Mouse (Mus musculus) heart, embryonic 15.5 days (tissue): ENCODE results near the gene Wasl. TPM values are rescaled to one million over a fixed set of nuclear protein-coding genes. Genes with fewer than 3 reads are reported as not detected.

Source experiments
- ATAC-seq: fragments of 200-750 bp; cut with Nextera tagmentation; replicated peaks from 2 replicates; pipeline ENCODE4 v1.8.0; 2017; ENCODE audit warnings: low read depth, moderate TSS enrichment; ENCODE audit not compliant: insufficient number of reproducible peaks, insufficient read depth, low FRiP score
- H3K27ac ChIP-seq: fragments of 300-500 bp; sonication (generic); 2 replicates; pipeline ENCODE4 v1.5.1; 2015; ENCODE audit warnings: mild to moderate bottlenecking, inconsistent platforms
- H3K27me3 ChIP-seq: fragments of 300-500 bp; sonication (generic); 2 replicates; pipeline ENCODE4 v1.6.1; 2015; ENCODE audit warnings: inconsistent platforms
- H3K36me3 ChIP-seq: fragments of 300-500 bp; sonication (generic); 2 replicates; pipeline ENCODE4 v1.6.1; 2015; ENCODE audit warnings: mild to moderate bottlenecking, inconsistent platforms
- H3K4me1 ChIP-seq: fragments of 300-500 bp; sonication (generic); replicated peaks from 2 replicates; pipeline ENCODE4 v1.6.1; 2015; ENCODE audit warnings: inconsistent platforms
- H3K4me2 ChIP-seq: fragments of 300-500 bp; sonication (generic); 2 replicates; pipeline ENCODE4 v1.6.1; 2015; ENCODE audit warnings: inconsistent platforms, mild to moderate bottlenecking, moderate library complexity
- H3K4me3 ChIP-seq: fragments of 300-500 bp; sonication (generic); 2 replicates; pipeline ENCODE4 v1.5.1; 2015; ENCODE audit warnings: mild to moderate bottlenecking, inconsistent platforms
- H3K9ac ChIP-seq: fragments of 300-500 bp; sonication (generic); 2 replicates; pipeline ENCODE4 v1.6.1; 2015; ENCODE audit warnings: mild to moderate bottlenecking, inconsistent platforms
- H3K9me3 ChIP-seq: fragments of 300-500 bp; sonication (generic); replicated peaks from 2 replicates; pipeline ENCODE4 v1.6.1; 2016; ENCODE audit warnings: inconsistent platforms
- WGBS: fragments of 180-500 bp; shearing (Covaris S2); methylation state at CpG from one replicate; pipeline ENCODE4 v1.1.7; 2015; ENCODE audit warnings: mixed read lengths; 5-methylcytosine and 5-hydroxymethylcytosine counted together
- polyA plus RNA-seq: library from polyadenylated mRNA; unstranded; fragments of >200 nt; fragmentation: Nextera tagmentation; extraction: Ambion mirVana; gene quantifications from 2 replicates; pipeline ENCODE4 v1.2.1, GENCODE M21; 2015

Gene Wasl
- polyA plus RNA-seq, 1 experiment from 2014 or later: 53.3 TPM

DNA sequence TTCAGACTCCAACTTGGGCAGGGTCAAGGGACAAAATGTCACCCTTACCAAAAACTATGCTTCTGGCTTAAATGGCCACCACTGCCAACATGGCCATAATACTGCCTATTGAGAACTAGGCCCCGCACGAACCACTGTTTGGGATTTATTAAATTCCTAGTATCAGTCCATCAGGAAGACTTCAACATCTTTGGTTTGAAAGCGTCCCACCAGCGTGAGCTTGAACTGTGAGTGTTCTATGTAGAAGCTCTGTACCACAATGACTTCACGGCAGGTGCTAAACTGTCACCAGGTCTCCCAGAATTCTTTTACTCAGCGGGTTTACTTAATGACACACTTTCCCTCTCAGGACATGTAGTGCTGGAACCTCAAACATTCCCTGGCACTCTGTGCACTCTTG lies 51.5 kb downstream of the Wasl start:
- Histone ChIP-seq H3K4me1 (peaks cover 14% of the 10 kb centered on the region), H3K27me3 (no peaks in the 10 kb centered on the region), H3K9ac (no peak overlapping the region), H3K9me3 (no peaks in the 10 kb centered on the region), H3K36me3 (peaks cover 31% of the 10 kb centered on the region), H3K4me3 (no peak overlapping the region), H3K27ac (no peak overlapping the region), H3K4me2 (no peak overlapping the region)
- no peak for ATAC-seq
- 90% methylated on average over 6 of the region's 6 CpGs for WGBS

DNA sequence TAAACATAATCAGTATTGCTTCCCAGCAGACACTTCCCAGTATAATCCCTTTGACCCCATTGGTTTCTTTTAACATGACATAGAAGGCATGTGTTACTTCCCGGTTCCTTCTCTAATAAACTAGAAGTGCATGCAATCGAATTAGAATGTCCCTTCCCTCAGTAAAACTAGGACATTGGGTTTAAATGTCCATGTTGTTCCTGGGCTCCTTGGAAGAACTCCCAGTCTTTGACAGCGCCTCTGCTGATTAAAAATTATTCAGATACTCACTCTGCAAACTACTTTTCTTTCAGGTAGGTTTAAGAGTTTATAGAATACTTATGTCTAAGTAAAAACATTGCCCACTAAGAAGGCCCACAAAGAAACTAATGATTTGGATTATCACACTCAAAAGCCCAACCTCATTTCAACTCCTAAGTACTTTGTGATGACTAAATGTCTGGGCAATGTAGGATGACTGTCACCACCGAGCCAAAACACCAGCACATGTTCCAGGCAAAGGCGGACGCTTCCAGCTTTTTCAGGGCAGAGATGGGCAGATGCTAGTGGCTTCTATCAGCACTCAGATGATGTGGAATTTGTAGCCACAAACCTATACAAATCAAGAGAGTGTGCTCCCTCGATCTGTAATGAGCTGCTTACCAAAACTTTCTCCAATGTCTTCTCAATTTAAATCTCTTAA lies 52.6 kb downstream of the Wasl start:
- 50% methylated on average over 7 of the region's 7 CpGs for WGBS
- Histone ChIP-seq H3K36me3 (peaks cover 21% of the 10 kb centered on the region), H3K4me2 (no peak overlapping the region), H3K27ac (peak overlapping the region; percentile 55), H3K9me3 (no peaks in the 10 kb centered on the region), H3K27me3 (no peaks in the 10 kb centered on the region), H3K9ac (no peak overlapping the region), H3K4me1 (peaks cover 21% of the 10 kb centered on the region), H3K4me3 (no peak overlapping the region)
- ATAC-seq: no peak

DNA sequence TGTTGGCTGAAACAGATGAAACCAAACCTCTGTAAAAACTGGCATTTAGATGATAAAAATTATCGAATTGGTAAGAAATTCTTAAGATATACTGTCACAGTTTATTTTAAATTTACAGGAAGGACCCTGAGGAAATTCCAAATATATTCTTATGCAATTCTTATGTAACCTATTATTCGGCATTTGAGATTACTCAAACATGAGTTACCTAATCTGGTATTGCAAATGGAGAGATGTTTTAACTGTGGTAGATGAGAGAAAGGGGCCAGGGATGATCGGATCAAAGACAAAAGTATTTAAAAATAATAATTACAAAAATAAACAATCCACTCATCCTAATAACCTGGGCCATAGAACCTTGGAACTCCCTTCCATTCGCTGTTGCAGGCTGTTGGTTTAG lies 54.5 kb downstream of the Wasl start:
- WGBS: 90% methylated on average over 4 of the region's 4 CpGs
- peaks cover 30% of the 10 kb centered on the region for H3K36me3 ChIP-seq

DNA sequence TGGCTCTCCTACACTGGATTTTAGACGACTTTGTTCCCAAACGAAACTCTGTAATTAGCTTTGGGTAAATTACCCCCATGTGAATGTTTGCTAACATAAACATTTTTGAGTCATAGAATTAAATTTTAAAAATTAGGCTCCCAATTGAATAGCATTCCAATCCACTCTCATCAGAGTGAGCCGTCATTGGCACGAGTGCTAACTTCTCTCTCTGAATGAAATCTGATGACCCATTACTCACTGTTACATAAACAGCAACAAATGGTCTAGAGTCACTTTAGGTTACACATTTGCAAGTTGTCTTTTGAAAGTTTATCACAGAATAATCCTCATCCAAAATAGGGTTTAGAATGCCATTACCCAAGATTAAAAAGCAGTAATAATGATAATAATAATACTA lies 55.3 kb downstream of the Wasl start:
- Histone ChIP-seq H3K4me1 (peaks cover 35% of the 10 kb centered on the region), H3K27ac (no peak overlapping the region), H3K27me3 (no peaks in the 10 kb centered on the region), H3K9ac (no peak overlapping the region), H3K9me3 (no peaks in the 10 kb centered on the region), H3K4me2 (no peak overlapping the region), H3K36me3 (peaks cover 29% of the 10 kb centered on the region), H3K4me3 (no peak overlapping the region)
- no peak for ATAC-seq
- WGBS: 47% methylated on average over 4 of the region's 4 CpGs

More for the DNA sequence above, 54.5 kb downstream of the Wasl start:
- Histone ChIP-seq H3K27ac (no peak overlapping the region), H3K9me3 (no peaks in the 10 kb centered on the region), H3K4me1 (peaks cover 37% of the 10 kb centered on the region), H3K27me3 (no peaks in the 10 kb centered on the region), H3K4me3 (no peak overlapping the region), H3K9ac (no peak overlapping the region), H3K4me2 (no peak overlapping the region)
- no peak for ATAC-seq

DNA sequence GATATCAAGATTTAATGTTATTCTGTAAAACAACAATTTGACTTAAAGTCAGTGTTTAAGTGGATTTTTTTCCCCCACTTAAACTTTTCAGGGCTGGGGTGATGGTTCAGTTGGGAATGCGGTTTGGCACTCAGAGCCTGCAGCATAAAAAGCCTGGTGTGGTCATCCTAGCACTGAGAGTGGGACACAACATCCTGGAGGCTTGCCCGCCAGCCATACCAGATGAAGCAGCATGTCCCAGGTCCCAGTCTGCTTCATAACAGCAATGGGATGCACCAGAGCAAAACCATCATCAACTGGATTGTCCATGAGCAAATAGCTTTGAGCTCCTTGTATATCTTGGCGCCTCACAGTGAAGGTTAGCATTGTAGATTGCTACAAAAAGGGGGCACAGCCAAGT lies 56.1 kb downstream of the Wasl start:
- no peaks in the 10 kb centered on the region for H3K9me3 ChIP-seq
- WGBS: 88% methylated on average over 3 of the region's 3 CpGs
- no peaks in the 10 kb centered on the region for H3K27me3 ChIP-seq
- no peak overlapping the region for H3K9ac ChIP-seq
- ATAC-seq: no peak
- no peak overlapping the region for H3K4me3 ChIP-seq
- H3K4me1 ChIP-seq: peaks cover 35% of the 10 kb centered on the region
- peaks cover 30% of the 10 kb centered on the region for H3K36me3 ChIP-seq
- no peak overlapping the region for H3K27ac ChIP-seq
- H3K4me2 ChIP-seq: no peak overlapping the region

DNA sequence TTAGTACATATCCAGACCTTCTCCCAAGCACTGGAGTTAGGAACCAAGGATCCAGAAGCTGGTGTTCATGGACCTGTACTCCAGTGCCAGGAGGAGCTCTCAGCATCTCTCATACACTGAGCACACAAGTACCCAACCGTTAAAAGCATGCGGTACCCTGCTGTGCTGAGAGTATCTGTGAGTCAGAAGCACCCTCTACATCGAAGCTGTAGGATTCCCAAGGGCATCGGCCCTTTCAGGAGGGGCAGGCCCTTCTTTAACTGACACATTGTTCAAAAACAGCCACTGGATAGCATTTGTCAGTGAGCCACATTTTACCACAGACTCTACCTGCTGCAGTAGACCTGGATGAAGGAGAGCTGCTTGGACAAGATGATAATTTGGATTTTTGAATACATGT lies 56.7 kb downstream of the Wasl start:
- Histone ChIP-seq H3K4me3 (no peak overlapping the region), H3K27me3 (no peaks in the 10 kb centered on the region), H3K27ac (no peak overlapping the region), H3K4me1 (peaks cover 35% of the 10 kb centered on the region), H3K4me2 (no peak overlapping the region), H3K9me3 (no peaks in the 10 kb centered on the region), H3K9ac (no peak overlapping the region), H3K36me3 (peaks cover 32% of the 10 kb centered on the region)
- 41% methylated on average over 4 of the region's 4 CpGs for WGBS
- no peak for ATAC-seq

DNA sequence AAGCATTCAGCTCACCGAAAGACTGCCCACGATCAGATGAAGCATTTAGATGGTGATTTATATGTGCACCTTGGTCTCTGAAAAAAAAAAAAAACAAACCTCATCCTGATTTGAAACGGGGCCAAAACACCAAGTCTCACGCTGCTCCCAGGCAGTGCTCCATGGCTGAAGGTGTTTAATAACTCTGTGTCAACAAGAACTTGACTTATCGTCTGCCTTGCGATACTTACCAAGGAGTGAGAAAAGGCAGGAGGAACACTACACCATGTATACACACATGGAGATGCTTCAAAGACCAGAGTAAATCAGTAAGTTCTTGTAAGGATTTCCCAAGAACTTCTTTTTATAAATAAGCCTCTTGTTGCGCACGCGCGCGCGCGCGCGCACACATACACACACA lies 57.3 kb downstream of the Wasl start:
- ATAC-seq: no peak
- H3K4me1 ChIP-seq: peaks cover 34% of the 10 kb centered on the region
- H3K4me2 ChIP-seq: no peak overlapping the region
- H3K27ac ChIP-seq: no peak overlapping the region
- no peak overlapping the region for H3K4me3 ChIP-seq
- H3K9ac ChIP-seq: no peak overlapping the region
- WGBS: 72% methylated on average over 15 of the region's 15 CpGs
- peaks cover 32% of the 10 kb centered on the region for H3K36me3 ChIP-seq
- H3K9me3 ChIP-seq: no peaks in the 10 kb centered on the region
- H3K27me3 ChIP-seq: no peaks in the 10 kb centered on the region

DNA sequence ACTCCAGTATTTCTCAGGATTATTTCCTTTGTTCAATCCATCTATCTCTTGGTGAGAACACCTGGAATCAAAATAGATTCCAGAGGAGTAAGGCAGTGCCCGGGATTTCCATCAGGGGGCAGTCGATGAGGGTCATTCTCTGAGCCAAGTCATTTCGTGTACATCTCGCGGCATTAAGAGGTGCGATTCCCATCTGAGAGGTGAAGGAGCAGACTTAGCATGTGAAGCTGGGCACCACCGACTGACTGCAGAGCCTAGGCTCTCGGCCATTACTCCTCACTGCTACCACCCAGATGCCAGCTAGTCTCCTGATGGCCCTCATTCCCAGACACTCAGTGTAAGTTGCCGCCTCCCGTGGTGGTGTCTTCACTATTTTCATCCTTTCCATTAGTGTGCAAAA lies 58.3 kb downstream of the Wasl start:
- Histone ChIP-seq H3K4me1 (peaks cover 37% of the 10 kb centered on the region), H3K9me3 (no peaks in the 10 kb centered on the region), H3K36me3 (peaks cover 32% of the 10 kb centered on the region), H3K4me2 (no peak overlapping the region), H3K27ac (no peak overlapping the region), H3K9ac (no peak overlapping the region), H3K4me3 (no peak overlapping the region), H3K27me3 (no peaks in the 10 kb centered on the region)
- no peak for ATAC-seq
- WGBS: 71% methylated on average over 10 of the region's 10 CpGs

DNA sequence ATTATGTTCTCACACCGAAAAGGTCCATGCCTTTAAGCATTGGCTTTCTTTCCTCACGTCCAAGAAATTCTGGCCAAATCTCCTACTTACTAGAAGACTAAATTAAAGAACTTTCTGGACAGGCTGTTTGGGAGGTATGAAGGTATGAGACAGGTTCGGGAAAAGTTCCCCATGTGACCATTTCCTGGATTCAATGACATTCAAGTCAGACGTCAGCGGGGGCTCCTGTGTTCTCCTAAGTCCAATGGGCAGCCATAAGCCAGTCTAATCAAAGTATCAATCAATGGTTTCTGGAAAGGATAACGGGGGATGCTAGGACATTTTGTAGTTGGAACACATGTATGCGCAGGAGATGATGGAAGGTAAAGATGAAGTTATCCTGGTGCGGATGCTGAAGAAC lies 59.2 kb downstream of the Wasl start:
- Histone ChIP-seq H3K27ac (no peak overlapping the region), H3K4me3 (no peak overlapping the region), H3K36me3 (peaks cover 27% of the 10 kb centered on the region), H3K9me3 (no peaks in the 10 kb centered on the region), H3K4me2 (no peak overlapping the region), H3K4me1 (peaks cover 44% of the 10 kb centered on the region), H3K9ac (no peak overlapping the region), H3K27me3 (no peaks in the 10 kb centered on the region)
- ATAC-seq: no peak
- 88% methylated on average over 8 of the region's 8 CpGs for WGBS

DNA sequence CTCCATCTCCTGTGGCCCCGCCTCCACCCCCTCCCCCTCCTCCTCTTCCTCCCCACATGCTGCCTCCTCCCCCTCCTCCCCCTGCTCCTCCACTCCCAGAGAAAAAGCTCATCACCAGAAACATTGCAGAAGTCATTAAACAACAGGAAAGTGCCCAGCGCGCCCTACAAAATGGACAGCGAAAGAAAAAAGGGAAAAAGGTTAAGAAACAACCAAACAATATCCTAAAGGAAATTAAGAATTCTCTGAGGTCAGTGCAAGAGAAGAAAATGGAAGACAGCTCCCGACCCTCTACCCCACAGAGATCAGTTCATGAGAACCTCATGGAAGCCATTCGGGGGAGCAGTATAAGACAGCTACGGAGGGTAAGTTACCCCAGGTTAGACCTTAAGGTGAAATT lies 60.5 kb downstream of the Wasl start:
- no peaks in the 10 kb centered on the region for H3K9me3 ChIP-seq
- no peak overlapping the region for H3K4me2 ChIP-seq
- 93% methylated on average over 7 of the region's 7 CpGs for whole genome bisulfite sequencing
- no peaks in the 10 kb centered on the region for H3K27me3 ChIP-seq
- H3K9ac ChIP-seq: no peak overlapping the region
- H3K4me3 ChIP-seq: no peak overlapping the region
- H3K27ac ChIP-seq: no peak overlapping the region
- ATAC-seq: no peak
- peaks cover 44% of the 10 kb centered on the region for H3K4me1 ChIP-seq
- H3K36me3 ChIP-seq: peaks cover 26% of the 10 kb centered on the region

DNA sequence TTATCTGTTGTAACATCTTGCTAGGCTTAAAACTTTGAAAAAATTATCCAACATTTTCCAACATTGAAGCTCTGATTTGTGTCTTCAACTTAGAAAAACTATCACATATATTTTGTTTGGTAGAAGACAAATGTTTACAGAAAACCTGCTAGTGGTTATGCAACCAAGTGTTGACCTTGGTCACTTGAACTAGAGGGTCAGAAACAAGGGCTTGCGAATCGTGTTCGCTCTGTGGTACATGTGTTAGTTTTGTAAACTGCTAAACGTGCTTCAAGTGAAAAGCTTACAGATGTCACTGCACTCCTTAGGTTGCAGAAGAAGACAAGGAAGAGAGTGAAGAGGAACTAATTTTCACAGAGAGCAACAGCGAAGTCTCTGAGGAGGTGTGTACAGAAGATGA lies 61.8 kb downstream of the Wasl start:
- no peak overlapping the region for H3K9ac ChIP-seq
- H3K4me2 ChIP-seq: no peak overlapping the region
- peaks cover 26% of the 10 kb centered on the region for H3K36me3 ChIP-seq
- H3K9me3 ChIP-seq: no peaks in the 10 kb centered on the region
- no peak overlapping the region for H3K4me3 ChIP-seq
- H3K27ac ChIP-seq: no peak overlapping the region
- H3K4me1 ChIP-seq: peaks cover 42% of the 10 kb centered on the region
- no peaks in the 10 kb centered on the region for H3K27me3 ChIP-seq
- WGBS: 80% methylated on average over 5 of the region's 5 CpGs
- no peak for ATAC-seq

DNA sequence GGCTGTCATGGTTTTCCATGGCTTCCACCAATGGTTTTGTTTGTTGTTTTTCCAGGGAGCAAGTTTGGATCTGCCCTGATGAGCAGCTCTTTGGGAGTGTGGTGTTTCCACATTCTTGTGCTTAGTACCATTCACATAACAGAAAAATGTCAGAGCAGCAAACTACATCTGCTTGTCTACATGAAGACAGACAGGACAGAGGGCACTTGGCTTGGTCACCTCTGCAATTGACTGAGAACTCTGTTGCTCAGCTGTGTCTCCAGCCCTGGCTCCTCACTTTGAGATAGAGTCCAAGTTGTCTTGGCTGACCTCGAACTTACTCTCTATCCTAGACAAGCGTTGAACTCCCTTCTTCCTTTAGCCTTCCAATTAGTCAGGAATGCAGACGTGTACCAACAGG lies 62.5 kb downstream of the Wasl start:
- peaks cover 39% of the 10 kb centered on the region for H3K4me1 ChIP-seq
- peak overlapping the region; percentile 66 for H3K4me2 ChIP-seq
- no peaks in the 10 kb centered on the region for H3K27me3 ChIP-seq
- WGBS: 58% methylated on average over 3 of the region's 3 CpGs
- peak overlapping the region; percentile 90 for H3K27ac ChIP-seq
- H3K9me3 ChIP-seq: no peaks in the 10 kb centered on the region
- no peak overlapping the region for H3K4me3 ChIP-seq
- H3K36me3 ChIP-seq: peaks cover 26% of the 10 kb centered on the region
- no peak overlapping the region for H3K9ac ChIP-seq
- ATAC-seq: no peak
